Mouse (Mus musculus): ENCODE data around the gene Mymk.

GRCm38 (mm10) chr2:27026332-27026731, 45.6 kb downstream of the Mymk start:
- TF ChIP-seq POLR2A (IDR thresholded peaks at IDR 0.05; ENCODE audit: borderline replicate concordance, control insufficient read depth, low read depth, low read length) (no peak), CTCF (IDR thresholded peaks at IDR 0.05; ENCODE audit: control insufficient read depth, insufficient read depth, low read length) (no peak)
